Mouse (Mus musculus): Measurements from ENCODE around the gene Tph2. TPM values are rescaled to one million over a fixed set of nuclear protein-coding genes. Genes with fewer than 3 reads are reported as not detected.

Tph2 gene
- polyA plus RNA-seq, 1 experiment from 2014 or later, result not detected

DNA sequence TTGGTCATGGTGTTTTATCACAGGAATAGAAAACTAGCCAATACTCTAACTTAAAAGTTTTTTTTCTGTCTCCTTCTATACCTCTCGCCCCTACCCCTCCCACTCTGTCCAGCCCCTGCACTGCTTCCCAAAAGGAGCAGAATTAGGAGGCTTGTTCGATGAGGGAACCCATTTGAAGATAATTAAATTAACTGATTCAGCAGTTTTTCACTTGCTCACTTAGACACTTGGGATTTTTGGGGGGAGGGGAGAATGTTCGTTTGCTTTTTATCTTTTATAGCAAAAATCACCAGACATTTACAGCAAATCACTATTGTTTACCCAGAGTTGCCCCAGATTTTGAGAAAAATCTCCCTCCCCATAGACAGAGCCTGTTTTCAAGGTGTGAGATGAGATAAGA lies 106.6 kb downstream of the Tph2 start:
- TF ChIP-seq CTCF (IDR thresholded peaks at IDR 0.05; ENCODE audit: low read depth), result no peak

DNA sequence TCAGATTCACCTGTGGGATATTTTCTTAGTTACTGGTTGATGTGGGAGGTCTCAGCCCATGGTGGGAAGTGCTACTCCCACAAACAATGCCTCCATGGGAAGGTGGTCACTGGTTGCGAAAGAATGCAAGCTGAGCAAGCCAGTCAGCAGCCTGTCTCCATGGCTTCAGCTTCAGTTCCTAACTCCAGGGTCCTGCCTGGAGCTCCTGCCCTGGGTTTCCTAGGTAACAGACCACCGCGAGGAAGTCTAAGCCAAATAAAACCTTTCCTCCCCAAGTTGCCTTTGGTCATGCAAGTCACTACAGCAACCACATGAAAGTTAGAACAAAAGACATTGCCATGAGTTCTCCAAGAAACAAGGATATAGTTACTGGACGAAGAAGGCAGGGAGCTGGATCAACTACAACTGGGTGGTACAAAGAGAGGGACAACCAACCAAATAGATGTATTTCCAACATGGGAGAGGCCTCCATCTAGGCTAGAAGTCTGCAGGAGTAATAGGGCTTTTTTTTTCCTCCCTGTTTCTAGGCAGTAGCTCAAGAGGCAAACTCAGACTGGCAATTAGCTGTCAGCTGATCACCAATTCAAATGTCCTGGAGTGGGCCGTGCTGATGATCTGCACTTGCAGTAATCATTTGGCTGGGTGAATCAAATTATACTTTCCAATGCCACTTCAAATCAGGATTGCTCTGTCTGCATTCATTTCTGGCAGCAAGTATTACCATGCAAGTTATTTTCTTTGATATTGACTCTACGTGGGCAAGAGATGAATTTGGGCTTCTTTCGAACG lies 115.5 kb downstream of the Tph2 start:
- DNase-seq (ENCODE audit: low spot score), result no peak
- 77% methylated on average over 8 of the region's 8 CpGs for WGBS
- Histone ChIP-seq H3K36me3 (ENCODE audit: insufficient read depth, low read length) (no peaks in the 10 kb centered on the region), H3K27ac (no peak overlapping the region), H3K9ac (ENCODE audit: low read depth, low read length) (no peak overlapping the region), H3K4me3 (replicated peaks; ENCODE audit: low read depth, low read length) (no peak overlapping the region), H3K4me1 (replicated peaks; ENCODE audit: insufficient read depth, low read length) (no peaks in the 10 kb centered on the region), H3K9me3 (replicated peaks; ENCODE audit: low read length) (no peaks in the 10 kb centered on the region), H3K27me3 (ENCODE audit: insufficient read depth, low read length) (no peaks in the 10 kb centered on the region), H3K4me2 (ENCODE audit: low read length) (no peak overlapping the region)
- TF ChIP-seq CTCF (IDR thresholded peaks at IDR 0.05; ENCODE audit: low read depth), result no peak
- no peak for ATAC-seq (replicated peaks; ENCODE audit: low FRiP score, low read depth)

More for the DNA sequence above, 106.6 kb downstream of the Tph2 start:
- WGBS, result 64% methylated on average over 3 of the region's 3 CpGs
- Histone ChIP-seq H3K9ac (ENCODE audit: low read depth, low read length) (no peak overlapping the region), H3K36me3 (ENCODE audit: insufficient read depth, low read length) (no peaks in the 10 kb centered on the region), H3K27me3 (ENCODE audit: insufficient read depth, low read length) (no peaks in the 10 kb centered on the region), H3K9me3 (replicated peaks; ENCODE audit: low read length) (no peaks in the 10 kb centered on the region), H3K4me1 (replicated peaks; ENCODE audit: insufficient read depth, low read length) (no peaks in the 10 kb centered on the region), H3K27ac (no peak overlapping the region), H3K4me3 (replicated peaks; ENCODE audit: low read depth, low read length) (no peak overlapping the region), H3K4me2 (ENCODE audit: low read length) (no peak overlapping the region)
- ATAC-seq (replicated peaks; ENCODE audit: low FRiP score, low read depth), result no peak
- DNase-seq (ENCODE audit: low spot score), result no peak

DNA sequence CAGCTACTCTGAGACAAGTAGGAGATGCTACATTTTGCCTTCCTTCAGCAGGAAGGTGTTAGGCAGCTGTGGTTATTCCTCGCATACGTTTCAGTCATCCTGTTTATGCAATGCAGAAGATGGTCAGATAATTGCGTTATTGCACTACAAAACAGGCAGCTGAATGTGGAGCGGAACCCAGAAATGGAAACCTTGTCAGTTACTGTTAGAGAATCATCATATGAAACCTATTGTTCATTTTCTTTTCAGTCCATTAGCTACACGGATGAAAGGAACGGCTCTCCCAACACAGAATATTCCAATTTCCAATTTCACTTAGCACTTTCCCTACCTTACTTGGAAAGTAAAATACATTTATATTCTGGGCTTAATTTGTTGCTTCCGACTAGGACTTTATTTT lies 120.9 kb downstream of the Tph2 start:
- Histone ChIP-seq H3K4me1 (replicated peaks; ENCODE audit: insufficient read depth, low read length) (no peaks in the 10 kb centered on the region), H3K9me3 (replicated peaks; ENCODE audit: low read length) (no peaks in the 10 kb centered on the region), H3K36me3 (ENCODE audit: insufficient read depth, low read length) (no peaks in the 10 kb centered on the region), H3K27ac (no peak overlapping the region), H3K27me3 (ENCODE audit: insufficient read depth, low read length) (no peaks in the 10 kb centered on the region), H3K4me2 (ENCODE audit: low read length) (no peak overlapping the region), H3K4me3 (replicated peaks; ENCODE audit: low read depth, low read length) (no peak overlapping the region), H3K9ac (ENCODE audit: low read depth, low read length) (no peak overlapping the region)
- TF ChIP-seq CTCF (IDR thresholded peaks at IDR 0.05; ENCODE audit: low read depth), result no peak
- 86% methylated on average over 7 of the region's 7 CpGs for WGBS
- ATAC-seq (replicated peaks; ENCODE audit: low FRiP score, low read depth) (no peak), DNase-seq (ENCODE audit: low spot score) (no peak)

DNA sequence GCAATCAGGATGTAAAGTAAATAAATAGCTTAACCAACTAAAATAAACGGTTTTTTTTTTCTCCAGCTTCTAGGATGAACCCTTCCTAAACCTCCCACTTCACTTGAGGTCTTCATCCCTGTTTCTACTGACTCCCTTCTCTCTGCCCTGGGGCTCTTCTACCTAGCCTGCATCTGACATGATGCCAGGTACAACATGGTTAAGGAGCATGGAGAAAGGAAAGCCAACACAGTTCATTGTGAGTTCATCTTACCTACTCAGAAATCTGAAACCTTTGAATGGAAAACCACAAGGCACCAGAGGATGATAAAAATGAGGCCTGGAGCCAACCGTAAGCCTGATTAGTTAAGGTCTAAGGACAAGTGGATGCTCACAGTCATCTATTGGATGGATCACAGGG lies 123.3 kb downstream of the Tph2 start:
- Histone ChIP-seq H3K27me3 (ENCODE audit: insufficient read depth, low read length) (no peaks in the 10 kb centered on the region), H3K4me2 (ENCODE audit: low read length) (no peak overlapping the region), H3K9me3 (replicated peaks; ENCODE audit: low read length) (no peaks in the 10 kb centered on the region), H3K4me1 (replicated peaks; ENCODE audit: insufficient read depth, low read length) (no peaks in the 10 kb centered on the region), H3K9ac (ENCODE audit: low read depth, low read length) (no peak overlapping the region), H3K4me3 (replicated peaks; ENCODE audit: low read depth, low read length) (no peak overlapping the region), H3K27ac (no peak overlapping the region), H3K36me3 (ENCODE audit: insufficient read depth, low read length) (no peaks in the 10 kb centered on the region)
- WGBS, result 52% methylated on average over 2 of the region's 2 CpGs
- DNase-seq (ENCODE audit: low spot score) (no peak), ATAC-seq (replicated peaks; ENCODE audit: low FRiP score, low read depth) (no peak)
- TF ChIP-seq CTCF (IDR thresholded peaks at IDR 0.05; ENCODE audit: low read depth), result no peak

DNA sequence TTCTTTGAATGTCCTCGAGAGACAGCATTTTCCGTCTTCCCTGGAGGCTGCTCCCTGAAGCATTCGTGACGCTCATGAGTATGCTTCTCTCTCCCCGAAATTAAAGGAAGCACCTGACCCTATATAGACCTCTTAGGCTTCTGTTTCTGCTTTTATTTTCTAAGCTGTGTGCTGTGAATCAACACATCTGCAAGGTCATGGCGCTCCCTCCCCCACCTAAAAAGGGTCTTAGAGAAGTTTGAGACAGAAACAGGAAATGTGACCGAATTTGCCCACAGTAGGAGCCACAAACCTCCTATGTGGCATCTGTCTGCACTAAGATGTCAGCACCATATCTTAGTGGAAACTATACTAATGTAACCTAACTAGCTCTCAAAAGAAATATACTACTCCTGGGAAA lies 124.1 kb downstream of the Tph2 start:
- Histone ChIP-seq H3K27me3 (ENCODE audit: insufficient read depth, low read length) (no peaks in the 10 kb centered on the region), H3K4me1 (replicated peaks; ENCODE audit: insufficient read depth, low read length) (no peaks in the 10 kb centered on the region), H3K4me2 (ENCODE audit: low read length) (no peak overlapping the region), H3K36me3 (ENCODE audit: insufficient read depth, low read length) (no peaks in the 10 kb centered on the region), H3K9me3 (replicated peaks; ENCODE audit: low read length) (no peaks in the 10 kb centered on the region), H3K27ac (no peak overlapping the region), H3K9ac (ENCODE audit: low read depth, low read length) (no peak overlapping the region), H3K4me3 (replicated peaks; ENCODE audit: low read depth, low read length) (no peak overlapping the region)
- ATAC-seq (replicated peaks; ENCODE audit: low FRiP score, low read depth), result no peak
- WGBS, result 66% methylated on average over 7 of the region's 7 CpGs
- no peak for TF ChIP-seq CTCF (IDR thresholded peaks at IDR 0.05; ENCODE audit: low read depth)
- DNase-seq (ENCODE audit: low spot score), result no peak

DNA sequence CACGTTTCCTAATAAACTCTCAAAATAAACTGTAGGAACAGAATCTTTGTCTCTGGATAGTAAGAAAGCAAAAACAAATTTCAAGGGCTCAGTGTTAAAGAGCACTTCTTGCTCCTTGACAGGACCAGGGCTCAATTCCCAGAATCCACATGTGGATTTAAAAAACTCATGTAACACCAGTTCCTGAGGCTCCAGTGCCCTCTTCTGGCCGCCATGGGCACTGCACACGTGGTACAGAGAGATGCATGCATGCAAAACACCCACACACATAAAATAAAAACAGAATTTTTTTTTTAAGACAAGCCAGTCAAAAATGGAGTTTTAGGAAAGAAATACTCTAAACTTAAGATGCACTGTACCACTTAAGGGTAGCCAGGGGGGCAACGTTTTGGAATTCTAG lies 133.2 kb downstream of the Tph2 start:
- no peaks in the 10 kb centered on the region for H3K27me3 ChIP-seq (ENCODE audit: insufficient read depth, low read length)
- H3K36me3 ChIP-seq (ENCODE audit: insufficient read depth, low read length), result no peaks in the 10 kb centered on the region
- H3K27ac ChIP-seq, result no peak overlapping the region
- H3K9me3 ChIP-seq (replicated peaks; ENCODE audit: low read length), result no peaks in the 10 kb centered on the region
- no peak overlapping the region for H3K9ac ChIP-seq (ENCODE audit: low read depth, low read length)
- TF ChIP-seq CTCF (IDR thresholded peaks at IDR 0.05; ENCODE audit: low read depth), result peak; percentile 46
- H3K4me1 ChIP-seq (replicated peaks; ENCODE audit: insufficient read depth, low read length), result no peaks in the 10 kb centered on the region
- DNase-seq (ENCODE audit: low spot score) (no peak), ATAC-seq (replicated peaks; ENCODE audit: low FRiP score, low read depth) (no peak)
- H3K4me2 ChIP-seq (ENCODE audit: low read length), result no peak overlapping the region
- WGBS, result 56% methylated on average over 4 of the region's 4 CpGs
- H3K4me3 ChIP-seq (replicated peaks; ENCODE audit: low read depth, low read length), result no peak overlapping the region

DNA sequence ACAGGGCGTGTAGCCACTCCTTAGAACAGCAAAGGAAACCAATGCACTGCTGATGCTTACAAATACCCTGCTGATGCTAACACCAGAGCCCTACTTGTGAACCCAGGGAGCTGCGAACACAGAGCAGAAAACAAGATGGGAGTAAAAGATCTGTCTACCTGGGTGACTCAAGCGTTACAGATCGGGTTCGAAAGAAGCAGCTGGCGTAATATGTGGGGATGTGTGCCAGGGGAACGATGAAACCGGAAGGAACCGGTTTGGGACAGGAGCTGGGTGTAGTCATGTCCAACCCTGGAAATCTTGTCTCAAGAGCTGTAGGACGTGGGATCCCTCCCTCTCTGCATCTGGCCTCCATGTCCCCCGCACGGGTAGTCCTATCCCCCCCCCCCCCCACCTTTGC lies 134.1 kb downstream of the Tph2 start:
- H3K9me3 ChIP-seq (replicated peaks; ENCODE audit: low read length), result no peaks in the 10 kb centered on the region
- no peak for DNase-seq (ENCODE audit: low spot score)
- no peak overlapping the region for H3K4me3 ChIP-seq (replicated peaks; ENCODE audit: low read depth, low read length)
- ATAC-seq (replicated peaks; ENCODE audit: low FRiP score, low read depth), result peak; percentile 52; the same call in 1 of the 2 replicates
- no peak overlapping the region for H3K27ac ChIP-seq
- 87% methylated on average over 9 of the region's 12 CpGs for WGBS
- H3K4me1 ChIP-seq (replicated peaks; ENCODE audit: insufficient read depth, low read length), result no peaks in the 10 kb centered on the region
- no peaks in the 10 kb centered on the region for H3K36me3 ChIP-seq (ENCODE audit: insufficient read depth, low read length)
- no peak overlapping the region for H3K4me2 ChIP-seq (ENCODE audit: low read length)
- no peak for TF ChIP-seq CTCF (IDR thresholded peaks at IDR 0.05; ENCODE audit: low read depth)
- no peaks in the 10 kb centered on the region for H3K27me3 ChIP-seq (ENCODE audit: insufficient read depth, low read length)
- H3K9ac ChIP-seq (ENCODE audit: low read depth, low read length), result no peak overlapping the region

Data from kidney, postnatal 0 days (tissue).